15 mouse cellular contexts compared by ENCODE assay signal in genomic region chr5:30520214-30520732, GRCm38 (mm10). TPM values are rescaled to one million over a fixed set of nuclear protein-coding genes. Genes with fewer than 3 reads are reported as not detected.
DNase-seq lines count a peak whose midpoint lies in the region; ATAC-seq and TF ChIP-seq lines count a peak whose summit lies in the region.
"Had no signal": no experiment of that assay in that cellular context is flagged by ENCODE, and none has a peak within 500 bp of the region (broad histone marks: within the 10 kb centered on the region; RNA-seq: fewer than 3 reads in every experiment).

No protein-coding gene starts in this region.

- H3K27me3 ChIP-seq in lung, embryonic 14.5 days (ENCODE audit: insufficient read depth, low read length) = no peaks in the 10 kb centered on the region
- H3K27me3 ChIP-seq in liver, embryonic 12.5 days (replicated peaks) = no peaks in the 10 kb centered on the region
- H3K27me3 ChIP-seq in stomach, embryonic 16.5 days (ENCODE audit: control insufficient read depth, insufficient read depth, low read length) = no peaks in the 10 kb centered on the region
- H3K27me3 ChIP-seq: forebrain, embryonic 13.5 days; limb, embryonic 13.5 days had no signal

- no peak overlapping the region for H3K4me3 ChIP-seq in lung, embryonic 14.5 days (ENCODE audit: low read depth, low read length)
- no peak overlapping the region for H3K4me3 ChIP-seq in liver, embryonic 12.5 days
- H3K4me3 ChIP-seq in stomach, embryonic 16.5 days (replicated peaks; ENCODE audit: low read length) = no peak overlapping the region
- H3K4me3 ChIP-seq: forebrain, embryonic 13.5 days; hindbrain, embryonic 10.5 days; limb, embryonic 13.5 days; myocyte had no signal

- no peak for TF ChIP-seq CTCF in lung, embryonic 14.5 days (IDR thresholded peaks at IDR 0.05; ENCODE audit: low read depth)

- peaks cover 20% of the 10 kb centered on the region for H3K4me1 ChIP-seq in lung, embryonic 14.5 days (ENCODE audit: insufficient read depth)
- peaks cover 37% of the 10 kb centered on the region for H3K4me1 ChIP-seq in liver, embryonic 12.5 days
- peaks cover 31% of the 10 kb centered on the region for H3K4me1 ChIP-seq in stomach, embryonic 16.5 days (ENCODE audit: control insufficient read depth, insufficient read depth, low read length)

- H3K27ac ChIP-seq in lung, embryonic 14.5 days (ENCODE audit: low read depth) = peak overlapping the region; percentile 84; the same call in 1 of the 2 replicates
- peak overlapping the region; percentile 81; the same call in 1 of the 2 replicates for H3K27ac ChIP-seq in liver, embryonic 12.5 days
- H3K27ac ChIP-seq in stomach, embryonic 16.5 days (ENCODE audit: low read length) = peak overlapping the region; percentile 44
- H3K27ac ChIP-seq: forebrain, embryonic 13.5 days; limb, embryonic 13.5 days had no signal

- DNase-seq in lung, embryonic 14.5 days = no peak
- no peak for DNase-seq in lung, postnatal 25 days (ENCODE audit: low spot score)
- DNase-seq in c-Kit-positive CD71-positive TER-119-positive erythroid progenitor cells, embryonic 14.5 days (ENCODE audit: low spot score) = peak; percentile 17
- DNase-seq in kidney, postnatal 4 days = no peak
- no peak for DNase-seq in embryo, embryonic 10 days (ENCODE audit: low spot score)
- DNase-seq: cerebellum, adult 9-10 months; kidney, adult 9 months had no signal

- WGBS in lung, embryonic 14.5 days = 49% methylated on average over 10 of the region's 10 CpGs
- WGBS in liver, embryonic 12.5 days (ENCODE audit: insufficient replicate concordance) = 52% methylated on average over 10 of the region's 10 CpGs
- 71% methylated on average over 10 of the region's 10 CpGs for WGBS in stomach, embryonic 16.5 days

- H3K9ac ChIP-seq in lung, embryonic 14.5 days = no peak overlapping the region
- no peak overlapping the region for H3K9ac ChIP-seq in liver, embryonic 12.5 days
- no peak overlapping the region for H3K9ac ChIP-seq in stomach, embryonic 16.5 days (ENCODE audit: low read length)
- H3K9ac ChIP-seq: forebrain, embryonic 13.5 days; limb, embryonic 13.5 days had no signal

- H3K36me3 ChIP-seq in lung, embryonic 14.5 days (ENCODE audit: insufficient read depth) = no peaks in the 10 kb centered on the region
- H3K36me3 ChIP-seq in liver, embryonic 12.5 days = no peaks in the 10 kb centered on the region
- H3K36me3 ChIP-seq in stomach, embryonic 16.5 days (ENCODE audit: control insufficient read depth, insufficient read depth, low read length) = no peaks in the 10 kb centered on the region
- H3K36me3 ChIP-seq: hindbrain, embryonic 10.5 days; limb, embryonic 13.5 days had no signal

- H3K9me3 ChIP-seq in lung, embryonic 14.5 days (ENCODE audit: low read depth, low read length) = no peaks in the 10 kb centered on the region
- no peaks in the 10 kb centered on the region for H3K9me3 ChIP-seq in liver, embryonic 12.5 days (replicated peaks)
- H3K9me3 ChIP-seq in stomach, embryonic 16.5 days (replicated peaks; ENCODE audit: control insufficient read depth, low read length) = no peaks in the 10 kb centered on the region
- H3K9me3 ChIP-seq: forebrain, embryonic 13.5 days; hindbrain, embryonic 10.5 days; limb, embryonic 13.5 days had no signal

- no peak overlapping the region for H3K4me2 ChIP-seq in lung, embryonic 14.5 days
- 0 out of 2 replicates have a peak overlapping the region, but pooled peaks have one; percentile 15 for H3K4me2 ChIP-seq in liver, embryonic 12.5 days
- no peak overlapping the region for H3K4me2 ChIP-seq in stomach, embryonic 16.5 days (ENCODE audit: low read depth, low read length)
- H3K4me2 ChIP-seq: forebrain, embryonic 13.5 days; heart, embryonic 11.5 days; limb, embryonic 13.5 days had no signal

- ATAC-seq in lung, embryonic 14.5 days (ENCODE audit: insufficient read depth) = no peak
- peak; percentile 59; the same call in 1 of the 2 replicates for ATAC-seq in liver, embryonic 12.5 days
- no peak for ATAC-seq in stomach, embryonic 16.5 days (ENCODE audit: insufficient read depth, low FRiP score)
- ATAC-seq: forebrain, embryonic 13.5 days had no signal

RNA-seq across cellular contexts. Expression of gene Cib4, which starts 25.4 kb away (rescaled TPM):
- 0.26 TPM in 1 of 2 replicates, not detected in the other for polyA plus RNA-seq in lung, embryonic 14.5 days (2014; fragmentation: Nextera tagmentation; extraction: Ambion mirVana)
- polyA plus RNA-seq in liver, embryonic 12.5 days (2016; fragmentation: Nextera tagmentation; extraction: Ambion mirVana) = not detected in 2 replicates
- polyA plus RNA-seq in stomach, embryonic 16.5 days (2015; fragmentation: Nextera tagmentation; extraction: Ambion mirVana) = not detected in 2 replicates
- polyA plus RNA-seq: embryonic facial prominence, embryonic 11.5 days; forebrain, embryonic 13.5 days; heart, embryonic 11.5 days; hindbrain, embryonic 10.5 days; myocyte had no signal

RNA-seq across cellular contexts. Expression of gene 1700001C02Rik, which starts 54.4 kb away (rescaled TPM):
- polyA plus RNA-seq in lung, embryonic 14.5 days (2014; fragmentation: Nextera tagmentation; extraction: Ambion mirVana) = not detected in 2 replicates
- polyA plus RNA-seq in liver, embryonic 12.5 days (2016; fragmentation: Nextera tagmentation; extraction: Ambion mirVana) = not detected in 2 replicates
- not detected in 2 replicates for polyA plus RNA-seq in stomach, embryonic 16.5 days (2015; fragmentation: Nextera tagmentation; extraction: Ambion mirVana)
- polyA plus RNA-seq: embryonic facial prominence, embryonic 11.5 days; heart, embryonic 11.5 days; limb, embryonic 13.5 days; myocyte had no signal

RNA-seq across cellular contexts. Expression of gene Otof, which starts 58.5 kb away (rescaled TPM):
- polyA plus RNA-seq in lung, embryonic 14.5 days (2014; fragmentation: Nextera tagmentation; extraction: Ambion mirVana) = 1.4 and 1.7 TPM in 2 replicates
- 0.02 TPM in 1 of 2 replicates, not detected in the other for polyA plus RNA-seq in liver, embryonic 12.5 days (2016; fragmentation: Nextera tagmentation; extraction: Ambion mirVana)
- polyA plus RNA-seq in stomach, embryonic 16.5 days (2015; fragmentation: Nextera tagmentation; extraction: Ambion mirVana) = 0.30 and 0.46 TPM in 2 replicates
- polyA plus RNA-seq: myocyte had no signal
